Mouse (Mus musculus) ES-E14 (cell line): Measurements from ENCODE around the gene Mast1. TPM values are rescaled to one million over a fixed set of nuclear protein-coding genes. Genes with fewer than 3 reads are reported as not detected.
A peak's percentile ranks its signal among the peaks of the same experiment; 100 is the strongest.

Experiments used
- DNase-seq: peaks from one replicate; pipeline ENCODE4 v3.0.0-alpha.2; 2013; ENCODE audit warnings: low read depth, low spot score
- H3K27ac ChIP-seq: 2 replicates; pipeline ENCODE4 v1.5.1; 2012; ENCODE audit warnings: low read depth, mild to moderate bottlenecking, low read length, moderate library complexity, mixed read lengths; ENCODE audit not compliant: poor library complexity, insufficient read depth, severe bottlenecking
- H3K36me3 ChIP-seq: 2 replicates; pipeline ENCODE4 v1.6.1; 2012; ENCODE audit warnings: mild to moderate bottlenecking, low read length, moderate library complexity, mixed read lengths; ENCODE audit not compliant: control insufficient read depth, poor library complexity, insufficient read depth, severe bottlenecking
- H3K4me1 ChIP-seq, 2 experiments: fragments of 150-350 bp in 1 of 2; sonication (generic) in 1 of 2; 2 replicates each; pipeline ENCODE4 v1.6.1; 2012; ENCODE audit warnings: low read length in 2 of 2, mild to moderate bottlenecking in 1 of 2, mixed read lengths in 1 of 2; ENCODE audit not compliant: control insufficient read depth in 2 of 2, insufficient read depth in 2 of 2, poor library complexity in 1 of 2
- H3K4me3 ChIP-seq, 2 experiments: fragments of 150-350 bp in 1 of 2; sonication (generic) in 1 of 2; 2 replicates each; pipeline ENCODE4 v1.5.1; 2012; ENCODE audit warnings: low read length in 2 of 2, low read depth in 1 of 2, mild to moderate bottlenecking in 1 of 2, mixed read lengths in 1 of 2; ENCODE audit not compliant: insufficient read depth in 1 of 2, poor library complexity in 1 of 2, severe bottlenecking in 1 of 2
- H3K9ac ChIP-seq: 2 replicates; pipeline ENCODE4 v1.6.1; 2012; ENCODE audit warnings: low read depth, mild to moderate bottlenecking, low read length, mixed read lengths; ENCODE audit not compliant: poor library complexity, insufficient read depth, severe bottlenecking
- H3K9me3 ChIP-seq: fragments of 150-350 bp; sonication (generic); 2 replicates; pipeline ENCODE4 v1.6.1; 2012; ENCODE audit warnings: low read depth, mild to moderate bottlenecking, low read length; ENCODE audit not compliant: control insufficient read depth, insufficient read depth
- CHD2 ChIP-seq: IDR thresholded peaks from 2 replicates; pipeline ENCODE4 v1.6.1; 2014; ENCODE audit warnings: mild to moderate bottlenecking, low read depth, low read length, inconsistent platforms
- HCFC1 ChIP-seq: IDR thresholded peaks from 2 replicates; pipeline ENCODE4 v1.6.1; 2012; ENCODE audit warnings: low read length, inconsistent platforms, borderline replicate concordance; ENCODE audit not compliant: insufficient read depth
- MAFK ChIP-seq: IDR thresholded peaks from 2 replicates; pipeline ENCODE4 v1.6.1; 2014; ENCODE audit warnings: mild to moderate bottlenecking, low read depth, low read length, inconsistent platforms; ENCODE audit not compliant: insufficient read depth
- ZC3H11A ChIP-seq: IDR thresholded peaks from 2 replicates; pipeline ENCODE4 v1.6.1; 2012; ENCODE audit warnings: low read depth, mild to moderate bottlenecking, inconsistent platforms, low read length, borderline replicate concordance
- ZNF384 ChIP-seq: IDR thresholded peaks from 2 replicates; pipeline ENCODE4 v1.6.1; 2012; ENCODE audit warnings: low read depth, low read length, inconsistent platforms
- in situ Hi-C, 2 experiments: fragments of 600-800 bp; cut with MboI; formaldehyde crosslinking; loops; one replicate each; pipeline ENCODE4 v1.15.1; 2025; ENCODE audit warnings: low sequenced_read_pairs in 2 of 2, inconsistent platforms in 1 of 2; ENCODE audit not compliant: unreplicated experiment in 2 of 2
- total RNA-seq: library from RNA; depleted of rRNA; stranded (reverse); fragments of 300-350 nt; gene quantifications from 2 replicates; pipeline ENCODE4 v1.2.3, GENCODE M21; 2012

Mast1 gene
- total RNA-seq, 1 experiment: 1.4 TPM

DNA sequence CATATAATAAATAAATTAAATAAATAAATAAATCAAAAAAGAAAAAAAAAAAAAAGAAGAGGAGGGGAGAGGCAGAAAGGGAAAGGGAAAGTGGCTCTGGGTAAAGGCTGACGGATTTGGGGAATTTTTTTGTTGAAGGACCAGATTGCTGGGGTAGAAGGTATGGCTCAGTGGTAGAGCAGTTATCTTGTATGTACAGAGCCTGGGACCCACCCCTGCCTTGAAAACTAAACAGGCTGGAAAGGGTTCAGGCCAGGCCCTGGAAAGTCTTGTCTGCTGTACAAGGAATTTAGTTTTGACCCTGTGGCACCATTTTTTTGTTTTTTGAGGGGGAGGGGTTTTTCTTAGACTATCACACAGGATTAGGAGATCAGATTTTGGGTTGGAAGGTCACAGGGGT is 58.2 kb downstream of the Mast1 start:
- Histone ChIP-seq H3K9ac (no peak overlapping the region), H3K9me3 (no peaks in the 10 kb centered on the region), H3K4me3 (no peak overlapping the region), H3K36me3 (peaks cover 7% of the 10 kb centered on the region), H3K4me1 (no peaks in the 10 kb centered on the region), H3K27ac (no peak overlapping the region)
- TF ChIP-seq ZNF384 (no peak), CHD2 (no peak), HCFC1 (no peak)
- no peak for DNase-seq
- in situ Hi-C loops: no loop called here

DNA sequence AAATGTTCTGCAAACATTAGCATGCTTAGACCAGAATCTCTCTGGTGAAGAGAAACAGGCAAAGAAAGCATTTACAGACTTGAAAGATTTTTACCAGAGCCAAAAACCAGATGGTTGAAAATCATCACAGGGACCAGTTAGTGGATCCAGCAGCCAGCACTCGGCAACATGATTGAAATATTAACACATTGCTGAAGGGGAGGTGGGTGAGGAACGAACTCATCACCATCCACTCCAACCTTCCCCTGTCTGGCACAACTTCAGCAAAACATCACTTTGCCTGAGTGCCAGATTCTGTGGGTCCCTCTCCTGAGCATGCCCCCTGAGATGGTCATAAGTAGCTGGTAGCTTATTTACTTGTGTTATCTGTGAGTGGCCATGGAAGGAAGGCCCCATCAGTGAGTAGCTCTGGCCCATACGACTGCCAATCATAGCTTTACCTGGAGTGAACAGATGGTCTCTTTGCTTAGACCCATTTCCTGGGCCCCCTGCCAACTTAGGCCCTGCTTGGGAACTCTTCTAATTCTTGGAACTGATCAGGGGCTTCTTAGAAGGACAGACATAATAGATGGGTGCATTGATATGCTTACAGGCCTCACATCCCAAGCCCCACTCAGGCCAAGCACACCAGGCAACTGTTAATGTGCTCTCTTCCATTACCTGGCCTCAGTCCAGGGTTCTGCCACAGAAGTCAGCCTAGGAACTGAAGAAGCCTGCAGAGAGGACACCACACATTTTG is 59.7 kb downstream of the Mast1 start:
- no peak overlapping the region for H3K4me3 ChIP-seq
- no peak overlapping the region for H3K27ac ChIP-seq
- DNase-seq: no peak
- H3K36me3 ChIP-seq: peaks cover 8% of the 10 kb centered on the region
- H3K9ac ChIP-seq: no peak overlapping the region
- TF ChIP-seq HCFC1 (no peak), ZC3H11A (no peak), ZNF384 (no peak), CHD2 (no peak), MAFK (no peak)
- H3K9me3 ChIP-seq: no peaks in the 10 kb centered on the region
- H3K4me1 ChIP-seq: no peaks in the 10 kb centered on the region
- in situ Hi-C loops: no loop called here

GRCm38 (mm10) chr8:84874339-84874738 is 62.8 kb downstream of the Mast1 start:
- Histone ChIP-seq H3K27ac (no peak overlapping the region), H3K9ac (no peak overlapping the region), H3K36me3 (peaks cover 10% of the 10 kb centered on the region), H3K4me3 (no peak overlapping the region), H3K4me1 (0 out of 4 replicates have a peak, but pooled peaks cover 0 to 2% of the 10 kb centered on the region in 2 experiments), H3K9me3 (no peaks in the 10 kb centered on the region)
- TF ChIP-seq MAFK (no peak), HCFC1 (no peak), ZC3H11A (no peak), CHD2 (no peak), ZNF384 (no peak)
- in situ Hi-C loops: no loop called here
- no peak for DNase-seq

DNA sequence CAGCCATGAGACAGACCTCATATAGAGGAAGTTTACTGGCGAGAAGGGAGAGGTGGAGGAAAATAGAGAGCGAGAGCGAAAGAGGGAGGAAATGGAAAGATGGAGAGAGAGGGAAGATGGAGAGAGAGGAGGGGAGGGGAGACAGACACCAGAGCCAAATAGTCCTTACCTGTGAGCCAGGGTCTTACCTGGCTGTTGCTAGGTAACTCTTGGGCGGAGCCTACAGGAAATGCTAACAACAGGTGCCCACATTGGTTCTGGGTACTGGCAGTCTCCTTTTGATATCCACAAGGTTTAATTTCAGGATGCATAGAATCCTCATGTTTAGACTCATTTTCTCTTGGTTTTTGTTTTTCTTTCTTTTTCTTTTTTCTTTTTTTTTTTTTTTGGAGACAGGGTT is 64.1 kb downstream of the Mast1 start:
- H3K4me3 ChIP-seq: peak overlapping the region; percentile 64 to 68
- in situ Hi-C loops: no loop called here
- H3K27ac ChIP-seq: no peak overlapping the region
- 0 out of 4 replicates have a peak, but pooled peaks cover 0 to 2% of the 10 kb centered on the region in 2 experiments for H3K4me1 ChIP-seq
- peaks cover 23% of the 10 kb centered on the region for H3K36me3 ChIP-seq
- TF ChIP-seq ZNF384 (no peak), ZC3H11A (no peak), MAFK (no peak), CHD2 (no peak), HCFC1 (no peak)
- DNase-seq: peak; percentile 24
- peak overlapping the region; percentile 67 for H3K9ac ChIP-seq
- H3K9me3 ChIP-seq: no peaks in the 10 kb centered on the region
